Mouse (Mus musculus) kidney, embryonic 16.5 days (tissue): ENCODE data around the gene Unc5a. TPM values are rescaled to one million over a fixed set of nuclear protein-coding genes. Genes with fewer than 3 reads are reported as not detected.

Experiments
- ATAC-seq: fragments of 200-750 bp; cut with Nextera tagmentation; 2 replicates; pipeline ENCODE4 v1.8.0; 2017; ENCODE audit warnings: moderate TSS enrichment; ENCODE audit not compliant: low FRiP score, low TSS enrichment
- H3K27ac ChIP-seq: fragments of 300-500 bp; sonication (generic); 2 replicates; pipeline ENCODE4 v1.5.1; 2014; ENCODE audit warnings: low read length
- H3K27me3 ChIP-seq: fragments of 300-500 bp; sonication (generic); 2 replicates; pipeline ENCODE4 v1.6.1; 2014; ENCODE audit warnings: low read length, control low read depth, mixed read lengths; ENCODE audit not compliant: insufficient read depth
- H3K36me3 ChIP-seq: fragments of 300-500 bp; sonication (generic); 2 replicates; pipeline ENCODE4 v1.6.1; 2014; ENCODE audit warnings: low read length, control low read depth, mixed read lengths; ENCODE audit not compliant: insufficient read depth
- H3K4me1 ChIP-seq: fragments of 300-500 bp; sonication (generic); 2 replicates; pipeline ENCODE4 v1.6.1; 2014; ENCODE audit warnings: low read length, control low read depth, mixed read lengths; ENCODE audit not compliant: insufficient read depth
- H3K4me2 ChIP-seq: fragments of 300-500 bp; sonication (generic); replicated peaks from 2 replicates; pipeline ENCODE4 v1.6.1; 2014; ENCODE audit warnings: low read depth, low read length
- H3K4me3 ChIP-seq: fragments of 300-500 bp; sonication (generic); 2 replicates; pipeline ENCODE4 v1.5.1; 2014; ENCODE audit warnings: mild to moderate bottlenecking, low read length
- H3K9ac ChIP-seq: fragments of 300-500 bp; sonication (generic); replicated peaks from 2 replicates; pipeline ENCODE4 v1.6.1; 2014; ENCODE audit warnings: low read length
- H3K9me3 ChIP-seq: fragments of 300-500 bp; sonication (generic); 2 replicates; pipeline ENCODE4 v1.6.1; 2016; ENCODE audit warnings: low read length, control low read depth
- WGBS: fragments of 180-500 bp; shearing (Covaris S2); extraction: QIAGEN DNeasy Blood & Tissue Kit; methylation state at CpG from one replicate; pipeline ENCODE4 v1.1.7; 2014; 5-methylcytosine and 5-hydroxymethylcytosine counted together
- polyA plus RNA-seq: library from polyadenylated mRNA; unstranded; fragments of >200 nt; fragmentation: Nextera tagmentation; extraction: Ambion mirVana; gene quantifications from 2 replicates; pipeline ENCODE4 v1.2.1, GENCODE M21; 2015

Gene Unc5a
- polyA plus RNA-seq, 1 experiment from 2014 or later = 2.7 TPM

GRCm38 (mm10) chr13:55011103-55011502, 61.9 kb downstream of the Unc5a start:
- H3K4me1 ChIP-seq = 0 out of 2 replicates have a peak, but pooled peaks cover 3% of the 10 kb centered on the region
- H3K4me2 ChIP-seq = no peak overlapping the region

GRCm38 (mm10) chr13:55011981-55012478, 62.8 kb downstream of the Unc5a start:
- H3K4me3 ChIP-seq = no peak overlapping the region
- H3K9ac ChIP-seq = no peak overlapping the region
- no peaks in the 10 kb centered on the region for H3K36me3 ChIP-seq
- no peak overlapping the region for H3K27ac ChIP-seq
- 0 out of 2 replicates have a peak, but pooled peaks cover 2% of the 10 kb centered on the region for H3K4me1 ChIP-seq
- WGBS = 3% methylated on average over 14 of the region's 14 CpGs
- no peaks in the 10 kb centered on the region for H3K9me3 ChIP-seq
- H3K27me3 ChIP-seq = no peaks in the 10 kb centered on the region
- H3K4me2 ChIP-seq = no peak overlapping the region
- ATAC-seq = peak; percentile 37; the same call in 1 of the 2 replicates

More at GRCm38 (mm10) chr13:55011103-55011502, 61.9 kb downstream of the Unc5a start:
- ATAC-seq = no peak
- Histone ChIP-seq H3K9me3 (no peaks in the 10 kb centered on the region), H3K9ac (no peak overlapping the region), H3K36me3 (no peaks in the 10 kb centered on the region), H3K27me3 (no peaks in the 10 kb centered on the region), H3K27ac (no peak overlapping the region), H3K4me3 (no peak overlapping the region)
- 89% methylated on average over 15 of the region's 15 CpGs for WGBS

- H3K27ac ChIP-seq = no peak overlapping the region
- no peaks in the 10 kb centered on the region for H3K36me3 ChIP-seq
- no peaks in the 10 kb centered on the region for H3K9me3 ChIP-seq
- H3K4me1 ChIP-seq = 0 out of 2 replicates have a peak, but pooled peaks cover 2% of the 10 kb centered on the region
- no peak overlapping the region for H3K9ac ChIP-seq
- H3K4me2 ChIP-seq = no peak overlapping the region
- ATAC-seq = no peak
- no peaks in the 10 kb centered on the region for H3K27me3 ChIP-seq
- no peak overlapping the region for H3K4me3 ChIP-seq
- 16% methylated on average over 9 of the region's 9 CpGs for WGBS
These were observed 64.6 kb downstream of the Unc5a start for GRCm38 (mm10) chr13:55013702-55014344.

- no peaks in the 10 kb centered on the region for H3K9me3 ChIP-seq
- WGBS = 49% methylated on average over 9 of the region's 9 CpGs
- no peak overlapping the region for H3K4me3 ChIP-seq
- no peak for ATAC-seq
- H3K9ac ChIP-seq = no peak overlapping the region
- no peaks in the 10 kb centered on the region for H3K27me3 ChIP-seq
- no peak overlapping the region for H3K4me2 ChIP-seq
- 0 out of 2 replicates have a peak, but pooled peaks cover 2% of the 10 kb centered on the region for H3K4me1 ChIP-seq
- no peaks in the 10 kb centered on the region for H3K36me3 ChIP-seq
- no peak overlapping the region for H3K27ac ChIP-seq
These were observed 65.2 kb downstream of the Unc5a start for GRCm38 (mm10) chr13:55014451-55014850.

- WGBS = 76% methylated on average over 12 of the region's 12 CpGs
- no peaks in the 10 kb centered on the region for H3K9me3 ChIP-seq
These were observed 68.1 kb downstream of the Unc5a start for GRCm38 (mm10) chr13:55017154-55017897.

GRCm38 (mm10) chr13:55017898-55018599, 68.8 kb downstream of the Unc5a start:
- no peak overlapping the region for H3K9ac ChIP-seq
- 78% methylated on average over 8 of the region's 8 CpGs for WGBS
- H3K4me3 ChIP-seq = no peak overlapping the region

More at GRCm38 (mm10) chr13:55017154-55017897, 68.1 kb downstream of the Unc5a start:
- Histone ChIP-seq H3K27ac (no peak overlapping the region), H3K36me3 (no peaks in the 10 kb centered on the region), H3K4me3 (no peak overlapping the region), H3K4me2 (no peak overlapping the region), H3K9ac (no peak overlapping the region), H3K27me3 (no peaks in the 10 kb centered on the region), H3K4me1 (0 out of 2 replicates have a peak, but pooled peaks cover 2% of the 10 kb centered on the region)
- no peak for ATAC-seq

GRCm38 (mm10) chr13:55018700-55019099, 69.5 kb downstream of the Unc5a start:
- Histone ChIP-seq H3K4me3 (no peak overlapping the region), H3K27me3 (no peaks in the 10 kb centered on the region), H3K27ac (no peak overlapping the region), H3K9ac (no peak overlapping the region), H3K36me3 (no peaks in the 10 kb centered on the region), H3K9me3 (no peaks in the 10 kb centered on the region), H3K4me1 (0 out of 2 replicates have a peak, but pooled peaks cover 2% of the 10 kb centered on the region), H3K4me2 (no peak overlapping the region)
- ATAC-seq = no peak
- WGBS = 85% methylated on average over 9 of the region's 9 CpGs

More at GRCm38 (mm10) chr13:55017898-55018599, 68.8 kb downstream of the Unc5a start:
- no peaks in the 10 kb centered on the region for H3K9me3 ChIP-seq
- ATAC-seq = no peak
- no peaks in the 10 kb centered on the region for H3K27me3 ChIP-seq
- 0 out of 2 replicates have a peak, but pooled peaks cover 2% of the 10 kb centered on the region for H3K4me1 ChIP-seq
- H3K36me3 ChIP-seq = no peaks in the 10 kb centered on the region
- H3K4me2 ChIP-seq = no peak overlapping the region
- H3K27ac ChIP-seq = no peak overlapping the region

GRCm38 (mm10) chr13:55019181-55019580, 70.0 kb downstream of the Unc5a start:
- 40% methylated on average over 3 of the region's 3 CpGs for WGBS

GRCm38 (mm10) chr13:55020051-55020450, 70.8 kb downstream of the Unc5a start:
- Histone ChIP-seq H3K9me3 (no peaks in the 10 kb centered on the region), H3K27me3 (no peaks in the 10 kb centered on the region), H3K36me3 (no peaks in the 10 kb centered on the region), H3K4me3 (no peak overlapping the region), H3K4me1 (no peaks in the 10 kb centered on the region), H3K27ac (no peak overlapping the region), H3K9ac (no peak overlapping the region), H3K4me2 (no peak overlapping the region)
- ATAC-seq = no peak
- 79% methylated on average over 4 of the region's 4 CpGs for WGBS

More at GRCm38 (mm10) chr13:55019181-55019580, 70.0 kb downstream of the Unc5a start:
- Histone ChIP-seq H3K36me3 (no peaks in the 10 kb centered on the region), H3K9me3 (no peaks in the 10 kb centered on the region), H3K9ac (no peak overlapping the region), H3K27me3 (no peaks in the 10 kb centered on the region), H3K4me3 (no peak overlapping the region), H3K4me2 (no peak overlapping the region), H3K27ac (no peak overlapping the region), H3K4me1 (no peaks in the 10 kb centered on the region)
- no peak for ATAC-seq
